Mouse (Mus musculus) midbrain, embryonic 12.5 days (tissue): Measurements from ENCODE around the gene Gm9964. TPM values are rescaled to one million over a fixed set of nuclear protein-coding genes. Genes with fewer than 3 reads are reported as not detected.
"Not testable (repeated sequence)": the region's sequence is repeated elsewhere in the genome, so short reads cannot be mapped to it uniquely, and the experiment has no call there.

Source experiments
- ATAC-seq: fragments of 200-750 bp; cut with Nextera tagmentation; 2 replicates; pipeline ENCODE4 v1.8.0; 2017; ENCODE audit warnings: low read depth, moderate TSS enrichment, moderate library complexity; ENCODE audit not compliant: low FRiP score
- H3K27ac ChIP-seq: fragments of 300-500 bp; sonication (generic); replicated peaks from 2 replicates; pipeline ENCODE4 v1.5.1; 2016; ENCODE audit warnings: mild to moderate bottlenecking
- H3K27me3 ChIP-seq: fragments of 300-500 bp; sonication (generic); 2 replicates; pipeline ENCODE4 v1.6.1; 2016; ENCODE audit warnings: mild to moderate bottlenecking
- H3K36me3 ChIP-seq: fragments of 300-500 bp; sonication (generic); 2 replicates; pipeline ENCODE4 v1.6.1; 2016
- H3K4me1 ChIP-seq: fragments of 300-500 bp; sonication (generic); 2 replicates; pipeline ENCODE4 v1.6.1; 2016
- H3K4me2 ChIP-seq: fragments of 300-500 bp; sonication (generic); replicated peaks from 2 replicates; pipeline ENCODE4 v1.6.1; 2016; ENCODE audit warnings: mild to moderate bottlenecking, moderate library complexity
- H3K4me3 ChIP-seq: fragments of 300-500 bp; sonication (generic); 2 replicates; pipeline ENCODE4 v1.5.1; 2016; ENCODE audit warnings: mild to moderate bottlenecking
- H3K9ac ChIP-seq: fragments of 300-500 bp; sonication (generic); replicated peaks from 2 replicates; pipeline ENCODE4 v1.6.1; 2016; ENCODE audit warnings: mild to moderate bottlenecking, moderate library complexity
- H3K9me3 ChIP-seq: fragments of 300-500 bp; sonication (generic); 2 replicates; pipeline ENCODE4 v1.6.1; 2016; ENCODE audit warnings: mild to moderate bottlenecking
- WGBS: fragments of 180-500 bp; shearing (Covaris S2); methylation state at CpG from one replicate; pipeline ENCODE4 v1.1.7; 2016; 5-methylcytosine and 5-hydroxymethylcytosine counted together
- polyA plus RNA-seq: library from polyadenylated mRNA; unstranded; fragments of >200 nt; fragmentation: Nextera tagmentation; extraction: Ambion mirVana; gene quantifications from 2 replicates; pipeline ENCODE4 v1.2.1, GENCODE M21; 2016

Gm9964 gene
- polyA plus RNA-seq, 1 experiment from 2014 or later, result not detected

GRCm38 (mm10) chr11:79319807-79320206 is 23.1 kb upstream of the Gm9964 start:
- Histone ChIP-seq H3K4me3 (no peak overlapping the region), H3K27me3 (no peaks in the 10 kb centered on the region), H3K4me2 (no peak overlapping the region), H3K36me3 (no peaks in the 10 kb centered on the region), H3K9ac (no peak overlapping the region), H3K4me1 (no peaks in the 10 kb centered on the region), H3K27ac (no peak overlapping the region), H3K9me3 (no peaks in the 10 kb centered on the region)
- ATAC-seq, result no peak
- WGBS, result 85% methylated on average over 7 of the region's 7 CpGs

DNA sequence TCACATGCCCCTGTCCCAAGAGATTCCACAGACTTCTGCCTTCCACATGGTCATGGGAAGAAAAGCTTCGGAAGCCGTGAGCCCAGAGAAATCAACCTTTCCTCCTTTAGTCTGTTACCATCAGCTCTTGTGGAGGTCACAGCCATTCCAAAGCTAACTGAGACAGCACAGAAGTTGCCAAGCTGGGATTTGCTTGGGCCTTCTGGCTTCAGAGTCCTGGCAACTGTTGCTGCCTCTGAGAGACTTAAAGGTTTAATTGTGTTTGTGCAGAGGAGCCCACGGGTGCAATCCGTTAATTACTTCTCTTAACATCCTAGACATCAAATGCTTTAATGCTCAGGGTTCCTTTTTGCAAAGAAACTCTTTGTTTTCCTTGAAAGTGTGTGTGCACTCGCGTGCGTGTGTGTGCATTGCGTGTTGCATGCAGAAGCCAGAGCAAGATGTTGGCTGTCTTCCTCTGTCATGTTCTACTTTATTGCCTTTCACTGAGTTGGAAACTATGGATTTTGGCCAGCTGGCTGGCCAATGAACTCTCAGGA is 20.2 kb upstream of the Gm9964 start:
- ATAC-seq, result no peak
- no peaks in the 10 kb centered on the region for H3K9me3 ChIP-seq
- 80% methylated on average over 8 of the region's 8 CpGs for WGBS

GRCm38 (mm10) chr11:79310467-79310866 is 13.8 kb upstream of the Gm9964 start:
- Histone ChIP-seq H3K9me3 (no peaks in the 10 kb centered on the region), H3K4me1 (peaks cover 21% of the 10 kb centered on the region), H3K27ac (no peak overlapping the region), H3K27me3 (no peaks in the 10 kb centered on the region), H3K4me3 (no peak overlapping the region), H3K36me3 (no peaks in the 10 kb centered on the region), H3K4me2 (no peak overlapping the region), H3K9ac (no peak overlapping the region)
- no peak for ATAC-seq
- 90% methylated on average over 5 of the region's 5 CpGs for WGBS

More for the DNA sequence above, 20.2 kb upstream of the Gm9964 start:
- Histone ChIP-seq H3K4me3 (no peak overlapping the region), H3K9ac (no peak overlapping the region), H3K36me3 (no peaks in the 10 kb centered on the region), H3K4me1 (no peaks in the 10 kb centered on the region), H3K27me3 (no peaks in the 10 kb centered on the region), H3K4me2 (no peak overlapping the region), H3K27ac (no peak overlapping the region)

DNA sequence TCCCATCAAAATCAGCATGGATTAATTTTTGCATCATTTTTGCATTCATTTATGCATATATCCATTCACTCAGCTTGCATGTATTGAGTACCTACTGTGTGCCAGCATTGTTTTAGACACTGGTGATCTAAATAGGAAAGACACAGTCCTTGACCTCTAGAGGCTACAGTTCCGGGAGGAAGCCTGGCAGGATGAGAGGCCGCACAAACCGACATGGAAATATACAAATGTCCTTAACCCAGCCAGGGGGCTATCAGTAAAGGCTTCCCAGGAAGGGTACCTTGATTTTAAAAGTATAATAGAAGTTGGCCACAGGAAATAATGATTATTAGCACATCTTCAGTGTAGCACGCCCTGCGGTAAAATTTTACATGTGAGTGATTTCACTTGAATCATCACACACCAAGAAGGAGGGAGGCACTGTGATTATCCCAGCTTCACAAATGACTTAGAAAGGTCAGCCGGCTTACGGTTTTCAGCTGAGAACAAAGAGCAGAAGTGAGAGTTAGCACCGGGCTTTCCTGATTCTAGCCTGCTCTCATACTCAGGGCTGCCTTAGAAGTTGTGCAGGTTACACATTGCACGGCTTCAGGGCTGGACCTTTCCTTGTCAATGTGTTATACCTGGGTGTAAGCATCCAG is 11.0 kb upstream of the Gm9964 start:
- Histone ChIP-seq H3K27me3 (no peaks in the 10 kb centered on the region), H3K9me3 (no peaks in the 10 kb centered on the region), H3K4me2 (0 out of 2 replicates have a peak overlapping the region, but pooled peaks have one; percentile 4), H3K27ac (peak overlapping the region; percentile 66), H3K36me3 (no peaks in the 10 kb centered on the region), H3K9ac (no peak overlapping the region), H3K4me1 (peaks cover 21% of the 10 kb centered on the region), H3K4me3 (no peak overlapping the region)
- 26% methylated on average over 9 of the region's 9 CpGs for WGBS
- no peak for ATAC-seq

- H3K4me3 ChIP-seq, result no peak overlapping the region
- H3K4me1 ChIP-seq, result peaks cover 21% of the 10 kb centered on the region
- H3K36me3 ChIP-seq, result no peaks in the 10 kb centered on the region
- H3K9ac ChIP-seq, result no peak overlapping the region
- H3K9me3 ChIP-seq, result no peaks in the 10 kb centered on the region
- no peaks in the 10 kb centered on the region for H3K27me3 ChIP-seq
- H3K4me2 ChIP-seq, result 0 out of 2 replicates have a peak overlapping the region, but pooled peaks have one; percentile 4
- peak overlapping the region; percentile 66 for H3K27ac ChIP-seq
- no peak for ATAC-seq
- WGBS, result 11% methylated on average over 10 of the region's 10 CpGs
These were observed 10.3 kb upstream of the Gm9964 start for GRCm38 (mm10) chr11:79306996-79307395.

- Histone ChIP-seq H3K36me3 (no peaks in the 10 kb centered on the region), H3K27ac (peak overlapping the region; percentile 66), H3K4me2 (no peak overlapping the region), H3K9ac (no peak overlapping the region), H3K4me1 (peaks cover 21% of the 10 kb centered on the region), H3K4me3 (no peak overlapping the region), H3K9me3 (no peaks in the 10 kb centered on the region), H3K27me3 (no peaks in the 10 kb centered on the region)
- 34% methylated on average over 7 of the region's 7 CpGs for WGBS
- ATAC-seq, result no peak
These were observed 9.8 kb upstream of the Gm9964 start for GRCm38 (mm10) chr11:79306510-79306909.

DNA sequence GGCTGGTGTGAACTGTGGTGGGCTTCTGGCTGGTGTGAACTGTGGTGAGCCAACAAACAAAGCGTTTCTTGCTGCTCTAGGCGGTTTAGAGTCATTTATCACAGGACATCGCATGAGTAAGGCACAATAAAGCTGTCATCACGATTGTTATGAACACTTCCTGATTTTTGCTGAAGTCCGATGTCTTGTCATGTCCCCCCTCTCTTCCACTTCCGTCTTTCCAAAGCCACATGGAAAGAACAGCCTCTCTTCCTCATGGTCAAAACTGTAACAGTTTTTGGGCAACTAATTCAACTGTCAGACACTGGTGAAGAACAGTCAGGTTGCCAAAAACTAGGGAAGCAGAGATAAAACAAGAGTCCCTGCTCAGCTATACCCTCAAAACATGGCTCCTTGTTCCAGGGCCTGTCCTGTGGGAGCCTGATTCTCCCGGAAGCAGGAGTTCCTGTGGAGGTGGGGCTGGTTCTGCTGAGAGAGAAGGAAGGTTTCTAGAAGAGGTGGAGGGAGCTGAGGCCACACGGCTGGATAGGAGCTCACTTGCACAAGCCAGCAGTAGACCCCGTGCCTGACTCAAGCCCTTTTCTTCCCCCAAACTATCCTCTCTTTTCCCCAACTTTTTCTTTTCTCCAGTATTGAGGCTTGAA is 9.1 kb upstream of the Gm9964 start:
- Histone ChIP-seq H3K4me3 (no peak overlapping the region), H3K27me3 (no peaks in the 10 kb centered on the region), H3K27ac (no peak overlapping the region), H3K9ac (no peak overlapping the region), H3K4me2 (no peak overlapping the region), H3K9me3 (no peaks in the 10 kb centered on the region), H3K36me3 (no peaks in the 10 kb centered on the region), H3K4me1 (peaks cover 21% of the 10 kb centered on the region)
- no peak for ATAC-seq
- 87% methylated on average over 9 of the region's 9 CpGs for WGBS

DNA sequence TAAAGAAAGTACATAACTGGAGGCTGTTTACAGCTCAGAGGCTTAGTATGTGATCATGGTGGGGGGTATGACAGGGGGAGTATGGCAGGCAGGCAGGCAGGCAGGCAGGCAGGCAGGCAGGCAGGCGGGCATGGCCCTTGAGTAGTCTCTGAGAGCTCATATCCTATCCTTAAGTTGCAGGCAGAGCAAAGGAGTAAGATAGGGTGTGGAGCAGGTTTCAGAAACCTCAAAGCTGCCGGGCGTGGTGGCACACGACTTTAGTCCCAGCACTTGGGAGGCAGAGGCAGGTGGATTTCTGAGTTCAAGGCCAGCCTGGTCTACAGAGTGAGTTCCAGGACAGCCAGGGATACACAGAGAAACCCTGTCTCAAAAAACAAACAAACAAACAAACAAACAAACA is 7.5 kb upstream of the Gm9964 start:
- H3K9ac ChIP-seq, H3K36me3 ChIP-seq, H3K4me3 ChIP-seq, H3K4me2 ChIP-seq, H3K9me3 ChIP-seq, ATAC-seq, H3K27ac ChIP-seq, H3K27me3 ChIP-seq: not testable (repeated sequence)
- peaks cover 21% of the 10 kb centered on the region for H3K4me1 ChIP-seq
- 90% methylated on average over 4 of the region's 4 CpGs for WGBS

DNA sequence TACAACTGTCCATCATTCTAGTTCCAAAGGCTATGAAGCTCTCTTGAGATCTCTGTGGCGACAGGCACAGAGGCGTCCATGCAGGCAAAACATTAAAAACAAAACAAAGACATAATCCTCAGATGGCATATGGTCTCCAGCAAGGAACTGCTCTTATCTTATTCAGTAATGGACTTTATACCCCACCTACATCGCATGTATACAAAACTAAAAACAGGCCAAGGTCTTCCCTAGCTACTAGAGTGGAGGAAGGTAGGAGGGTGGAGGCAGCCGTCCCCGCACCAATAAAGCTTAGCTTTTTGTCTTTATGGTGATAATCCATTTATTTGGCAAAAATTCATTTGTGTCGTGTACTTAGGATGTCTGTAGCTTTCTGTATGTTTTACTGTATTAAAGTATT is 6.4 kb upstream of the Gm9964 start:
- no peak overlapping the region for H3K27ac ChIP-seq
- 80% methylated on average over 6 of the region's 6 CpGs for WGBS
- H3K9me3 ChIP-seq, result no peaks in the 10 kb centered on the region
- H3K9ac ChIP-seq, result no peak overlapping the region
- H3K4me3 ChIP-seq, result no peak overlapping the region
- no peaks in the 10 kb centered on the region for H3K27me3 ChIP-seq
- H3K4me1 ChIP-seq, result peaks cover 19% of the 10 kb centered on the region
- no peak for ATAC-seq
- no peaks in the 10 kb centered on the region for H3K36me3 ChIP-seq
- no peak overlapping the region for H3K4me2 ChIP-seq

GRCm38 (mm10) chr11:79299719-79300431 is 3.2 kb upstream of the Gm9964 start:
- H3K4me1 ChIP-seq, result no peaks in the 10 kb centered on the region
- H3K9ac ChIP-seq, result no peak overlapping the region
- H3K27ac ChIP-seq, result no peak overlapping the region
- 84% methylated on average over 9 of the region's 9 CpGs for WGBS
- no peak for ATAC-seq
- no peaks in the 10 kb centered on the region for H3K36me3 ChIP-seq
- no peak overlapping the region for H3K4me3 ChIP-seq
- H3K9me3 ChIP-seq, result no peaks in the 10 kb centered on the region
- no peaks in the 10 kb centered on the region for H3K27me3 ChIP-seq
- no peak overlapping the region for H3K4me2 ChIP-seq

DNA sequence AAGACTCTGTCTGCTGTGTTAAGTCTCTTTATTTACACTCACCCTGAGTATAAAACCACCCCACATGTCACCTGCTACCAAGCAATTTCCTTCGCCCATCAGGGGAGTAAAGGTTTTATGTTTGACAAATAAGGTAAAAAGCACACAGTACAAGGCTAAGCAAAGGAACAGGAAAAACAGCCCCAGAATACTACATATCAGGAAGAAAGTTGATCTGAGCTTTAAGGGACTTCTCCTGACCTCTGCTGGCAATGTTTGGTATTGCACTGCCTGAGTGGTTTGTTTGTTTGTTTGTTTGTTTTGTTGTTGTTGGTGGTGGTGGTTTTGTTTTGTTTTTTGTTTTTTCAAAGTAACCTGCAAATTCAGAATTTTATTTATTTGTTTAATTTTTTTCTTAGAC is 539 bp downstream of the Gm9964 start:
- Histone ChIP-seq H3K4me2 (no peak overlapping the region), H3K4me3 (no peak overlapping the region), H3K27ac (no peak overlapping the region), H3K9ac (no peak overlapping the region), H3K36me3 (no peaks in the 10 kb centered on the region), H3K4me1 (no peaks in the 10 kb centered on the region), H3K9me3 (no peaks in the 10 kb centered on the region), H3K27me3 (no peaks in the 10 kb centered on the region)
- WGBS, result 48% methylated on average over 1 of the region's 1 CpGs
- ATAC-seq, result no peak

- H3K4me2 ChIP-seq, result no peak overlapping the region
- 46% methylated on average over 1 of the region's 1 CpGs for WGBS
- no peaks in the 10 kb centered on the region for H3K27me3 ChIP-seq
These were observed 2.7 kb downstream of the Gm9964 start for GRCm38 (mm10) chr11:79293971-79294370.

More at GRCm38 (mm10) chr11:79293971-79294370, 2.7 kb downstream of the Gm9964 start:
- no peak for ATAC-seq
- no peaks in the 10 kb centered on the region for H3K9me3 ChIP-seq
- H3K27ac ChIP-seq, result no peak overlapping the region
- no peak overlapping the region for H3K4me3 ChIP-seq
- no peaks in the 10 kb centered on the region for H3K4me1 ChIP-seq
- no peaks in the 10 kb centered on the region for H3K36me3 ChIP-seq
- no peak overlapping the region for H3K9ac ChIP-seq
